Mouse (Mus musculus): ENCODE measurements around the gene Gli1.
A peak's percentile ranks its signal among the peaks of the same experiment; 100 is the strongest.

Gli1 gene

GRCm38 (mm10) chr10:127343029-127343428 lies 1.3 kb upstream of the Gli1 start:
- DNase-seq: no peak

GRCm38 (mm10) chr10:127341360-127341690 lies 449 bp downstream of the Gli1 start:
- DNase-seq: no peak

DNA sequence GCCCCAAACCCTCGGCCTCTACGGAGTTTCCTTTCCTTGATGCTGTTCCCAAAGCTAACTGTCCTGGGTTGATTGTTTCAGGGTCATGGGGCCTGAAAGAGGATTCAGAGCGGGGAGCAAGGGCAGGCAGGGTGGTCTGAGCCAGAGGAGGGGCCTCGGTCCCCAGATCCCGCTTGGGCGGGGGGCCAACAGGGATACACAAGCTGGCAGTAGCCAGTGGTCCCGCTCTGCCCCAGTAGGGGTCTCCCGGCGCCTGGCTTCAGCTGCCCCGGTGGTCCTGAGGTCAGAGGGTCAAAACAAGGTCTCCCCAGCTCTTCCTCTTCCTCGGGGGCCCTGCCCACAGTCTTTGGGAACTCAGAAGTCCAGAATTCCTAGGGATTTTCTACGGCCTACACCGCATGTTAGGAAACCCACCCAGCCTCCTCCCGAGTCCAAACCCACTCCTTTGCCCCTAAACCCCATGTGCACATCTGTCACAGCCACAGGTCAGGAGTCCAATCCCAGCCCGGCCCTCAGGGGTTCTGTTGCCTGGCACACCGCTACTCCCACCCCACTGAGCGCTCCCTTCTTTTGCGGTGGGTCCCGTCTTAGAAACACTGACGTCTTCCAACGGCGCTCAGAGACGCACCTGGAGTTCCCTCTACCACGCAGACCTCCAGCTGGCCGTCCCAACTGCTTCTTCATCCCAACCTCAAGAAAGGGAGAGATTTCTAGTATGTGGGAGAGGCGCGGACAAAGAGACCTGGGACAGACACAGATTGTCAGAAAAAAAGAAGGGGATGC lies 1.0 kb downstream of the Gli1 start:
- no peak for DNase-seq

GRCm38 (mm10) chr10:127339683-127340576 lies 1.8 kb downstream of the Gli1 start:
- no peak for DNase-seq

- DNase-seq: peak; percentile 88
Measured at GRCm38 (mm10) chr10:127338930-127339682, 2.7 kb downstream of the Gli1 start.

GRCm38 (mm10) chr10:127337536-127338099 lies 4.2 kb downstream of the Gli1 start:
- no peak for DNase-seq

GRCm38 (mm10) chr10:127336952-127337351 lies 4.8 kb downstream of the Gli1 start:
- no peak for DNase-seq

- no peak for DNase-seq
Measured at GRCm38 (mm10) chr10:127335271-127335670, 6.5 kb downstream of the Gli1 start.

DNA sequence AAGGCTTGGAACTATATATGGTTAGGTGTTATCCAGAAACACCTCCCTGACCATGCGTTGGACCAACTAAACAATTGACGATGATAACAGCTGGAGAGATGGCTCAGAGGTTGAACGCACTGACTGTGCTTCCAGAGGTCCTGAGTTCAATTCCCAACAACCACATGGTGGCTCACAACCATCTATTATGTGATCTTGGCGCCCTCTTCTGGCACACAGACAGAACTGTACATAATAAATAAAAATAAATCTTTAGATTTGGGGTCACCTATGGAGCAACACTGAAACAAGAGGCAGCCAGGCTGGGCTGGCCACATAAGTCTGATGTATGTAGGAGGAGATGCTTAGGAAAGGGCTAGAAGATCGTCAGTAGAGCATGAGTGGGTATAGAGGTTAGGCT lies 8.6 kb downstream of the Gli1 start:
- DNase-seq: peak; percentile 61

DNA sequence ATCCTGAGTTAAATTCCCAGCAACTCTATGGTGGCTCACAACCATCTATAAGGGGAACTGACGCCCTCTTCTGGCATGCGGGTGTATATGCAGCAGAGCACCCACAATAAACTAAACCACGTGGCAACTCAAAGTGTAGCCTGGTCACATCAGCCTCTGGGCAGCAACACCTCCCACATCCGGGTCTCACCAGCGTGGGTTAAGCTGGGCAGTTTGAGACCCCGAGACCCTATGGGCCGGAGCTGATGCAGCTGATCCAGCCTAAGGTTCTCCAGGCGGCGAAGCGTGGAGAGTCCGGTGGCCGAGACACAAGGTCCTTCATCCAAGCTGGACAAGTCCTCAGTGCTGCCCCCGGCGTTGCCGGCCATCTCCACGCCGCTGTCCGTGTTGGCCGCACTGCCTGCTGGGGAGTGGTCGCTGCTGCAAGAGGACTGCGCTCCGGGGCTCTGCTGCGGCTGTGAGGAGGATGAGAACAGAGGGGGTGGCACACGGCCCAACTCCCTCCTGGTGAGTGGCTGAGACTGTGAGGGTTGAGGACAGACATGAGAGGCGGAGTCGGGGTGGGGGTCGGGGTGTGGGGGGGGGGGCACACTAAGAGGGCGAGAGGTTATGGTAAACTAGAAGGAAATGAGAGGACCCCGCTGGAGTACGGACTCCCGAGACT lies 9.4 kb downstream of the Gli1 start:
- no peak for DNase-seq

DNA sequence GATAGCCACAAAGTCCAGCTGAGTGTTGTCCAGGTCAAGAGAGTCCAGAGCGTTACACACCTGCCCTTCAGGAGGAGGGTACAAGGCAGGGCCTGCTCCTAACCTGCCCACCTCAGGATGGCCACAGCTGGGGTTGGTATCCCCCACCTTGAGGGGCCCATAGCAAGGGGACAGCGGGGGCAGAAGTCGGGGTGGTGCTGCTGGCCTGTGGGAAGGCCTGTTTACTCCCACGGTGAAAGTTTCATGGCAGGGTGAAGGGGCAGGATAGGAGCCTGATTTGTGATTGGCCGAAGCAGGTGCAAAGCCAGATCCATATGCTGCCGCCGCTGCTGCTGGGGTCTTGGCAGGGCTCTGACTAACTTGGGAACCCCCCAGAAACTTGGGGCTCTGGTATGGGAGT lies 11.6 kb downstream of the Gli1 start:
- no peak for DNase-seq

- DNase-seq: no peak
Measured at GRCm38 (mm10) chr10:127327461-127328145, 14.2 kb downstream of the Gli1 start.

DNA sequence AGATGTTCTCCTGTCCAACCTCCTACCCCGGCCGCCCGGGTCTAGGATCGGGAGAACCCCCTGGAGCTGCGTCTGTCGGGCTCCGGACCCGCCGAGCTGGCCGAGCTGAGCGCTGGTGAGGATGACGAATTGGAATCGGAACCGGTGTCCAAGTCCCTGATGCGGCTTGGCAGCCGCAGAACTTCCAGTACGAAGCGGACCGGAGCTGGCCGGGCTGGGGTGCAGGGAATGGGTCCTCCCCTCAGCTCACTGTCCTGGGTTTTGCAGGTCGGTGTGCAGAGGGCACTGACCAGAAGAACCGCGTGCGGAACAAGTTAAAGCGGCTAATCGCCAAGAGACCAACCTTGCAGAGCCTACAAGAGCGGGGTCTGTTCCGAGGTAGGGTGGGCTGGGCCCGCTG lies 14.9 kb downstream of the Gli1 start:
- DNase-seq: no peak

GRCm38 (mm10) chr10:127326017-127326801 lies 15.6 kb downstream of the Gli1 start:
- peak; percentile 74 for DNase-seq

DNA sequence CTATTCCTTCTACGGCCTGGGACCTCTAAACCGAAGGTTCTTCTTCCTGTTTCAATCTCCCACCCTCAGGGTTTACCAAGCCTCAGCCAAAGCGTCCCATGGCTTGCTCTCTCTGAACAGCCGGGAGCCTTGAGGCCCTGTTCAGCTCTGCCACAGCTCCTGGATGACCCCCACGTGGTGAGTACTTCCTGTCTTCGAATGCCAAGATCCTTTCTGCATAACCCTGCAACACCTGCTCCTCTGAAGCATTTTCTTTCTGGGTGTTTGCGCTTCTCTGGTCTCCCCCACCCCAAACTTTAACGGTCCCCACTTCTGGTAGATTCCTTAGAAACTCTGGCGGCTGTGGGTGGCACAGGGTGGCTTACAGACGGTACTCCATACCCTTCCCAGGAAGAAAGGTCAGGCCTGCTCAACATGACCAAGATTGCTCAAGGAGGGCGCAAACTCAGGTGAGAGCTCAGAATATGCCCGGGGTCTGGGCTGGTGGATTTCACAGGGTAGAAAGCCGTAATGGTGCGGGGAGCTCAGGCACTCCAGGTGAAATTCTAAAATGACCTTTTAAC lies 16.2 kb downstream of the Gli1 start:
- peak; percentile 70 for DNase-seq

DNA sequence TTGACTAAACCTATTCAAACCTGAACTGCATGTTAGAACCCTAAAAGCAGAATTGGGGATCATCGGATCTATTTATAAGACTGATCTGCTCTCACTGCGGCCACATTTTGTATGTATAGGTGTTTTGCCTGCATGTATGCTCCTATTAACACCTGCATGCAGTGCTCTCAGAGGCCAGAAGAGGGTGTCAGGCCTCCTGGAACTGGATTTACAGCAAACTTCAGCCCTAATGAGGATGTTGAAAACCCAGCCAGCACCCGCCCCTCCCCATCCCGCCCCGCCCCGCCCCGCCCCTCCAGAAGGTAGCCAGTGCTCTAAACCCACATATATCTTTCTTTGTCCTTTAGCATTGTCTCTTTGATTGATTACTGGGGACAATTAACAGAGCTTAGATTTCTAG lies 17.3 kb downstream of the Gli1 start:
- DNase-seq: peak; percentile 90

DNA sequence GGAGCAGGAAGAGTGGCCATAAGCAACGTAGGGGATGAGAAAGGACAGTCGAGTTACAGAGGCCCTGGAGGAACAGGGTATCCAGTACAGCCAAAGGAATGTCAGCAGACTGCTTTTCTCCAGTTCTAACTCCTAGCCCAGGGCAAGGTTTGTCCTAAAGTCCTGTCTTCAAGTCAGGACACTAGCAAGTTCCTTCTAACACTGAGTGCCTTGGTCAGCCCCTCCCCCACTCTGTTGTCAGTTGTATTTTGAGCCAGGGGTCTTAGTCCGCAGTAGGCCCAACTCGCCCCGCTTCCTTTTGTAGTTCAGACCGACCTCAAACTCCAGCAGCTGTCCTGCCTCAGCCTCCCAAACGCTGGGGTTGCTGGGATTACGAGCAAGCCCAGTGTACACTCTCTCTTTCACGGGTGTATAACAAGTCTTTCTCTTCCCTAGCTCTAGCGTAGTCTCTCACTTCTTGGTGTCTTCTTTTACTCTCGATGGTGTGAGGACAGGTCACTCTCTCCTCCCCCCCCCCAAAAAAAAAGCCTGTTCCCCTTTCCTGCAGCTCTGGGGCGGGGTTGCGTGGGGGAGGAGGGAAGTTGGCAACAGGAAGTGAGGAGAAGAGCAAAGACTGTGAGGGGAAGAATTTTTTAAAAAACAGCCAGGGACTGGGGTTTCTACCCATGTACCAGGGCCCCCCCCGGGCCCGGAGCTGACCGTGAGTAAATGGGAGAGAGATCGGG lies 18.5 kb downstream of the Gli1 start:
- DNase-seq: peak; percentile 70

DNA sequence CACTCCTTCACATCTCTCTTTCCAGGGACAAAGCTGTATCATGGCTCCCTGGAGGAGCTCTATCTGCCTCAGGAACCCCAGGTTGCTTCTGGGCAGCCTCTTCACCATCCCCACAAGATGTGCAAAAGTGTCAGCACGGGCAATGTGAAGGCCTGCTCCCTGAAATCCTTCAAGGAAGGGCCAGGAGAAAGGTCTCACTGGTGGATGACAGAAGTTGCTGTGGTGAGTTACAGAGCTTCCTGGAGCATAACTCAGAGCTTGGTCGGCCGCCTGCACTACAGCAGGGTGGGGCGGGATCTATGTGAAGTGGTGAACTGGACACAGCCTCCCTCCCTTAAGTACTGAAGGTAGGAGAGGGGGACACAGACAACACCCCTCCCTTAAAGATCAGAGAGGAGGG lies 19.1 kb downstream of the Gli1 start:
- DNase-seq: peak; percentile 52

- DNase-seq: peak; percentile 59
Measured at GRCm38 (mm10) chr10:127322178-127322577, 19.6 kb downstream of the Gli1 start.

GRCm38 (mm10) chr10:127321621-127322020 lies 20.2 kb downstream of the Gli1 start, which contains the start of gene Arhgap9:
Arhgap9 (plus strand) TSS chr10:127321964.
- peak; percentile 57 for DNase-seq
